9 mouse cellular contexts compared by ENCODE assay signal in genomic region chr7:112825339-112825781, GRCm38 (mm10).
DNase-seq lines count a peak whose midpoint lies in the region; ATAC-seq lines count a peak whose summit lies in the region.
"Had no signal": no experiment of that assay in that cellular context is flagged by ENCODE, and none has a peak within 500 bp of the region (broad histone marks: within the 10 kb centered on the region; RNA-seq: fewer than 3 reads in every experiment).

No protein-coding gene starts in this region.

- no peak overlapping the region for H3K4me3 ChIP-seq in kidney, embryonic 14.5 days (ENCODE audit: low read length)
- no peak overlapping the region for H3K4me3 ChIP-seq in embryonic facial prominence, embryonic 11.5 days (ENCODE audit: low read depth, low read length)
- H3K4me3 ChIP-seq in hindbrain, embryonic 11.5 days (ENCODE audit: low read depth, low read length): no peak overlapping the region
- no peak overlapping the region for H3K4me3 ChIP-seq in midbrain, embryonic 16.5 days (ENCODE audit: low read depth, low read length)

- peak; percentile 14; the same call in 1 of the 2 replicates for ATAC-seq in kidney, embryonic 14.5 days (ENCODE audit: low FRiP score, low TSS enrichment)
- no peak for ATAC-seq in embryonic facial prominence, embryonic 11.5 days (replicated peaks; ENCODE audit: insufficient number of reproducible peaks, low FRiP score, low TSS enrichment, low read depth)
- 0 out of 2 replicates have a peak, but pooled peaks have one; percentile 8 for ATAC-seq in hindbrain, embryonic 11.5 days (ENCODE audit: low FRiP score)
- ATAC-seq in midbrain, embryonic 16.5 days: 0 out of 2 replicates have a peak, but pooled peaks have one; percentile 4

- H3K9me3 ChIP-seq in kidney, embryonic 14.5 days (ENCODE audit: control insufficient read depth, low read length): no peaks in the 10 kb centered on the region
- no peaks in the 10 kb centered on the region for H3K9me3 ChIP-seq in embryonic facial prominence, embryonic 11.5 days (replicated peaks; ENCODE audit: control insufficient read depth, low read length)
- no peaks in the 10 kb centered on the region for H3K9me3 ChIP-seq in hindbrain, embryonic 11.5 days (ENCODE audit: control insufficient read depth, low read length)
- no peaks in the 10 kb centered on the region for H3K9me3 ChIP-seq in midbrain, embryonic 16.5 days (replicated peaks; ENCODE audit: control insufficient read depth, low read length, poor library complexity, severe bottlenecking)

- H3K36me3 ChIP-seq in kidney, embryonic 14.5 days (ENCODE audit: control insufficient read depth, insufficient read depth, low read length): no peaks in the 10 kb centered on the region
- H3K36me3 ChIP-seq in embryonic facial prominence, embryonic 11.5 days (replicated peaks; ENCODE audit: control insufficient read depth, insufficient read depth, low read depth, low read length): no peaks in the 10 kb centered on the region
- H3K36me3 ChIP-seq in hindbrain, embryonic 11.5 days (ENCODE audit: control insufficient read depth, insufficient read depth, low read length): no peaks in the 10 kb centered on the region
- no peaks in the 10 kb centered on the region for H3K36me3 ChIP-seq in midbrain, embryonic 16.5 days (ENCODE audit: control insufficient read depth, insufficient read depth, low read length)

- H3K4me1 ChIP-seq in kidney, embryonic 14.5 days (ENCODE audit: control insufficient read depth, insufficient read depth, low read length): peaks cover 46% of the 10 kb centered on the region
- peaks cover 18% of the 10 kb centered on the region for H3K4me1 ChIP-seq in embryonic facial prominence, embryonic 11.5 days (ENCODE audit: control insufficient read depth, insufficient read depth, low read length)
- peaks cover 19% of the 10 kb centered on the region for H3K4me1 ChIP-seq in hindbrain, embryonic 11.5 days (replicated peaks; ENCODE audit: control insufficient read depth, insufficient read depth, low read length)
- peaks cover 37% of the 10 kb centered on the region for H3K4me1 ChIP-seq in midbrain, embryonic 16.5 days (ENCODE audit: control insufficient read depth, insufficient read depth, low read length)

- no peak for DNase-seq in kidney, postnatal 10 days
- DNase-seq in embryonic facial prominence, embryonic 11.5 days (ENCODE audit: low spot score): peak; percentile 47
- peak; percentile 54 for DNase-seq in hindbrain, embryonic 11.5 days (ENCODE audit: low spot score)
- DNase-seq in urinary bladder, postnatal 10 days (ENCODE audit: low spot score): no peak
- DNase-seq in adrenal gland, adult (ENCODE audit: inconsistent age in 2 of 2, low spot score in 1 of 2): no peak
- DNase-seq in natural killer cell, adult 2 months (ENCODE audit: low spot score in 2 of 2): no peak

- H3K27ac ChIP-seq in kidney, embryonic 14.5 days (ENCODE audit: low read depth, low read length): peak overlapping the region; percentile 85
- H3K27ac ChIP-seq in embryonic facial prominence, embryonic 11.5 days (replicated peaks; ENCODE audit: low read depth, low read length): peak overlapping the region; percentile 65
- peak overlapping the region; percentile 68 for H3K27ac ChIP-seq in hindbrain, embryonic 11.5 days (ENCODE audit: low read depth, low read length)
- peak overlapping the region; percentile 82 for H3K27ac ChIP-seq in midbrain, embryonic 16.5 days (ENCODE audit: low read length)
- H3K27ac ChIP-seq: liver, embryonic 14.5 days had no signal

- H3K27me3 ChIP-seq in kidney, embryonic 14.5 days (ENCODE audit: control insufficient read depth, insufficient read depth, low read length): no peaks in the 10 kb centered on the region
- no peaks in the 10 kb centered on the region for H3K27me3 ChIP-seq in embryonic facial prominence, embryonic 11.5 days (ENCODE audit: control insufficient read depth, insufficient read depth, low read length)
- no peaks in the 10 kb centered on the region for H3K27me3 ChIP-seq in hindbrain, embryonic 11.5 days (ENCODE audit: control insufficient read depth, insufficient read depth, low read length)
- H3K27me3 ChIP-seq in midbrain, embryonic 16.5 days (ENCODE audit: control insufficient read depth, insufficient read depth, low read depth, low read length): no peaks in the 10 kb centered on the region

- H3K4me2 ChIP-seq in kidney, embryonic 14.5 days (replicated peaks; ENCODE audit: low read depth, low read length): peak overlapping the region; percentile 9; the same call in 1 of the 2 replicates
- H3K4me2 ChIP-seq in embryonic facial prominence, embryonic 11.5 days (ENCODE audit: low read depth, low read length): no peak overlapping the region; the same call in 1 of the 2 replicates
- no peak overlapping the region for H3K4me2 ChIP-seq in hindbrain, embryonic 11.5 days (replicated peaks; ENCODE audit: low read depth, low read length)
- H3K4me2 ChIP-seq in midbrain, embryonic 16.5 days (ENCODE audit: low read length): peak overlapping the region; percentile 32

- H3K9ac ChIP-seq in kidney, embryonic 14.5 days (ENCODE audit: low read depth, low read length): 0 out of 2 replicates have a peak overlapping the region, but pooled peaks have one; percentile 9
- 0 out of 2 replicates have a peak overlapping the region, but pooled peaks have one; percentile 15 for H3K9ac ChIP-seq in embryonic facial prominence, embryonic 11.5 days (replicated peaks; ENCODE audit: low read length)
- H3K9ac ChIP-seq in hindbrain, embryonic 11.5 days (ENCODE audit: low read depth, low read length): no peak overlapping the region; the same call in 1 of the 2 replicates
- 0 out of 2 replicates have a peak overlapping the region, but pooled peaks have one; percentile 24 for H3K9ac ChIP-seq in midbrain, embryonic 16.5 days (ENCODE audit: low read depth, low read length)
- H3K9ac ChIP-seq: liver, embryonic 14.5 days had no signal

- 8% methylated on average over 11 of the region's 11 CpGs for WGBS in kidney, embryonic 14.5 days
- WGBS in embryonic facial prominence, embryonic 11.5 days: 13% methylated on average over 11 of the region's 11 CpGs
- 8% methylated on average over 11 of the region's 11 CpGs for WGBS in hindbrain, embryonic 11.5 days
- WGBS in midbrain, embryonic 16.5 days: 7% methylated on average over 11 of the region's 11 CpGs

Comparison
In these comparisons a context has a peak if more than half of its experiments do, and no peak if none do; other contexts are left out.
1. H3K4me2 ChIP-seq: peak in kidney, embryonic 14.5 days (single experiment) and midbrain, embryonic 16.5 days (single experiment); none in embryonic facial prominence, embryonic 11.5 days (single experiment) and hindbrain, embryonic 11.5 days (single experiment).
2. DNase-seq: peak in embryonic facial prominence, embryonic 11.5 days (single experiment) and hindbrain, embryonic 11.5 days (single experiment); none in kidney, postnatal 10 days (single experiment), urinary bladder, postnatal 10 days (single experiment), adrenal gland, adult (0 of 2) and natural killer cell, adult 2 months (0 of 2).
3. Peak in every context shown above with its lines, with median percentiles within 50 percentile points of each other: H3K27ac ChIP-seq.